Mouse (Mus musculus) CH12.LX (cell line): ENCODE measurements around the gene 1700056E22Rik. TPM values are rescaled to one million over a fixed set of nuclear protein-coding genes. Genes with fewer than 3 reads are reported as not detected.

Experiments
- DNase-seq: peaks from one replicate; pipeline ENCODE4 v3.0.0-alpha.2; 2013; ENCODE audit errors: extremely low read depth
- H3K27ac ChIP-seq: 2 replicates; pipeline ENCODE4 v1.5.1; 2012; ENCODE audit warnings: low read depth, mild to moderate bottlenecking, control low read depth, moderate library complexity; ENCODE audit not compliant: insufficient read depth
- H3K27me3 ChIP-seq: replicated peaks from 2 replicates; pipeline ENCODE3; 2012; ENCODE audit warnings: inconsistent platforms
- H3K36me3 ChIP-seq, 2 experiments: replicated peaks in 1 of 2; 2 replicates each; pipeline versions ENCODE3 to v1.6.1; 2012; ENCODE audit warnings: inconsistent platforms in 1 of 2, low read length in 1 of 2, mild to moderate bottlenecking in 1 of 2, mixed read lengths in 1 of 2, moderate library complexity in 1 of 2; ENCODE audit not compliant: control insufficient read depth in 1 of 2, insufficient read depth in 1 of 2
- H3K4me1 ChIP-seq, 2 experiments: 2 replicates each; pipeline ENCODE4 v1.6.1; 2012; ENCODE audit warnings: inconsistent platforms in 1 of 2, moderate library complexity in 1 of 2; ENCODE audit not compliant: insufficient read depth in 2 of 2, control insufficient read depth in 1 of 2
- H3K4me2 ChIP-seq: 2 replicates; pipeline ENCODE4 v1.6.1; 2012; ENCODE audit warnings: low read depth, mild to moderate bottlenecking, control low read depth; ENCODE audit not compliant: poor library complexity, insufficient read depth, severe bottlenecking
- H3K4me3 ChIP-seq, 3 experiments: fragments of 150-350 bp in 1 of 3; sonication (generic) in 1 of 3; replicated peaks in 1 of 3; 2 replicates each; pipeline versions ENCODE3 to v1.5.1; 2011 to 2012; ENCODE audit warnings: low read depth in 2 of 3, low read length in 2 of 3, mild to moderate bottlenecking in 2 of 3, moderate library complexity in 2 of 3, control low read depth in 1 of 3, improper control_type of control experiment in 1 of 3, inconsistent platforms in 1 of 3, mixed read lengths in 1 of 3; ENCODE audit not compliant: poor library complexity in 1 of 3
- H3K79me2 ChIP-seq: replicated peaks from 2 replicates; pipeline ENCODE4 v1.6.1; 2012; ENCODE audit warnings: mild to moderate bottlenecking, moderate library complexity; ENCODE audit not compliant: control insufficient read depth, poor library complexity, insufficient read depth, severe bottlenecking; ENCODE audit errors: extremely low read depth
- H3K9ac ChIP-seq: 2 replicates; pipeline ENCODE4 v1.6.1; 2012; ENCODE audit warnings: low read depth, mild to moderate bottlenecking, control low read depth, moderate library complexity; ENCODE audit not compliant: insufficient read depth
- H3K9me3 ChIP-seq: replicated peaks from 2 replicates; pipeline ENCODE3; 2012; ENCODE audit warnings: low read length, inconsistent platforms, mixed read lengths
- BHLHE40 ChIP-seq: IDR thresholded peaks from 2 replicates; pipeline ENCODE4 v1.6.1; 2011; ENCODE audit warnings: mild to moderate bottlenecking, low read depth, low read length, improper control_type of control experiment
- CHD2 ChIP-seq: IDR thresholded peaks from 2 replicates; pipeline ENCODE4 v1.6.1; 2011; ENCODE audit warnings: low read length, improper control_type of control experiment
- ELF1 ChIP-seq: IDR thresholded peaks from 2 replicates; pipeline ENCODE4 v1.6.1; 2014; ENCODE audit warnings: low read depth, mild to moderate bottlenecking, inconsistent platforms, low read length, improper control_type of control experiment
- EP300 ChIP-seq: IDR thresholded peaks from 2 replicates; pipeline ENCODE4 v1.6.1; 2011; ENCODE audit warnings: low read length, improper control_type of control experiment
- ETS1 ChIP-seq: conservative IDR thresholded peaks from 2 replicates; pipeline ENCODE4 v1.6.1; 2012; ENCODE audit warnings: low read depth, mild to moderate bottlenecking, inconsistent platforms, low read length, improper control_type of control experiment, moderate library complexity
- GABPA ChIP-seq: IDR thresholded peaks from 2 replicates; pipeline ENCODE4 v1.6.1; 2012; ENCODE audit warnings: low read depth, low read length, improper control_type of control experiment, inconsistent platforms; ENCODE audit not compliant: insufficient replicate concordance
- IRF4 ChIP-seq: IDR thresholded peaks from 2 replicates; pipeline ENCODE4 v1.6.1; 2014; ENCODE audit warnings: low read depth, mild to moderate bottlenecking, inconsistent platforms, low read length, improper control_type of control experiment
- JUN ChIP-seq: IDR thresholded peaks from 2 replicates; pipeline ENCODE4 v1.6.1; 2011; ENCODE audit warnings: low read depth, mild to moderate bottlenecking, low read length, improper control_type of control experiment, moderate library complexity; ENCODE audit not compliant: insufficient read depth
- JUND ChIP-seq: conservative IDR thresholded peaks from 2 replicates; pipeline ENCODE4 v1.6.1; 2011; ENCODE audit warnings: low read depth, low read length, improper control_type of control experiment
- MAFK ChIP-seq: IDR thresholded peaks from 2 replicates; pipeline ENCODE4 v1.6.1; 2011; ENCODE audit warnings: low read length, improper control_type of control experiment; ENCODE audit not compliant: insufficient replicate concordance
- MAX ChIP-seq: IDR thresholded peaks from 2 replicates; pipeline ENCODE4 v1.6.1; 2011; ENCODE audit warnings: low read length, improper control_type of control experiment
- MAZ ChIP-seq: IDR thresholded peaks from 2 replicates; pipeline ENCODE4 v1.6.1; 2012; ENCODE audit warnings: low read depth, mild to moderate bottlenecking, inconsistent platforms, low read length, improper control_type of control experiment, moderate library complexity
- NELFE ChIP-seq: IDR thresholded peaks from 2 replicates; pipeline ENCODE4 v1.6.1; 2011; ENCODE audit warnings: low read depth, low read length, improper control_type of control experiment
- NRF1 ChIP-seq: IDR thresholded peaks from 2 replicates; pipeline ENCODE4 v1.6.1; 2014; ENCODE audit warnings: low read depth, mild to moderate bottlenecking, inconsistent platforms, low read length, improper control_type of control experiment, moderate library complexity
- POLR2AphosphoS2 ChIP-seq: IDR thresholded peaks from 2 replicates; pipeline ENCODE4 v1.6.1; 2011; ENCODE audit warnings: low read depth, low read length, improper control_type of control experiment
- RCOR1 ChIP-seq: conservative IDR thresholded peaks from 2 replicates; pipeline ENCODE4 v1.6.1; 2012; ENCODE audit warnings: low read depth, mild to moderate bottlenecking, inconsistent platforms, low read length, improper control_type of control experiment
- TBP ChIP-seq: conservative IDR thresholded peaks from 2 replicates; pipeline ENCODE4 v1.6.1; 2011; ENCODE audit warnings: low read depth, low read length, improper control_type of control experiment
- TCF12 ChIP-seq: IDR thresholded peaks from 2 replicates; pipeline ENCODE4 v1.6.1; 2014; ENCODE audit warnings: low read depth, mild to moderate bottlenecking, inconsistent platforms, low read length, improper control_type of control experiment
- UBTF ChIP-seq: IDR thresholded peaks from 2 replicates; pipeline ENCODE4 v1.6.1; 2012; ENCODE audit warnings: low read depth, mild to moderate bottlenecking, inconsistent platforms, low read length, improper control_type of control experiment, moderate library complexity
- USF2 ChIP-seq: conservative IDR thresholded peaks from 2 replicates; pipeline ENCODE4 v1.6.1; 2011; ENCODE audit warnings: low read depth, low read length, improper control_type of control experiment
- ZC3H11A ChIP-seq: IDR thresholded peaks from 2 replicates; pipeline ENCODE4 v1.6.1; 2012; ENCODE audit warnings: low read depth, mild to moderate bottlenecking, inconsistent platforms, low read length, improper control_type of control experiment
- ZKSCAN1 ChIP-seq: IDR thresholded peaks from 2 replicates; pipeline ENCODE4 v1.6.1; 2012; ENCODE audit warnings: low read depth, inconsistent platforms, low read length, improper control_type of control experiment, borderline replicate concordance
- ZNF384 ChIP-seq: IDR thresholded peaks from 2 replicates; pipeline ENCODE4 v1.6.1; 2012; ENCODE audit warnings: low read depth, low read length, improper control_type of control experiment, inconsistent platforms
- dilution Hi-C: fragments of 300-500 bp; cut with MboI; formaldehyde crosslinking; loops from 2 replicates; pipeline ENCODE4 v1.14.3; 2020; ENCODE audit warnings: low sequenced_read_pairs; ENCODE audit not compliant: extremely low pct_unique_long_range_greater_than_20kb, extremely low pct_ligation_motif_present
- in situ Hi-C: fragments of 300-500 bp; cut with MboI; formaldehyde crosslinking; loops from 3 replicates; pipeline ENCODE4 v1.14.3; 2019; ENCODE audit warnings: low sequenced_read_pairs, low pct_ligation_motif_present, low pct_unique_long_range_greater_than_20kb, mixed read lengths
- polyA plus RNA-seq: library from polyadenylated mRNA; unstranded; fragments of >175 nt; gene quantifications from 2 replicates; pipeline ENCODE4 v1.2.1, GENCODE M21; 2012; ENCODE audit warnings: low read depth; ENCODE audit not compliant: insufficient read length
- total RNA-seq, 2 experiments: library from RNA; depleted of rRNA; stranded (reverse); fragments of 300-350 nt in 1 of 2; fragments of >200 nt in 1 of 2; gene quantifications; 2 replicates each; pipeline ENCODE4 v1.2.3; 2012 to 2014

Gene 1700056E22Rik
- total and polyA plus RNA-seq, 3 experiments, result 0.25 to 1.0 (median 0.26) TPM

- H3K9me3 ChIP-seq, result peaks cover 1% of the 10 kb centered on the region
- no peaks in the 10 kb centered on the region for H3K79me2 ChIP-seq
- no peak overlapping the region for H3K4me2 ChIP-seq
- no peak for DNase-seq
- in situ Hi-C loops (no loop called here), dilution Hi-C loops (no loop called here)
- H3K27ac ChIP-seq, result no peak overlapping the region
- no peaks in the 10 kb centered on the region for H3K27me3 ChIP-seq
- H3K36me3 ChIP-seq, result no peaks in the 10 kb centered on the region
- TF ChIP-seq GABPA (no peak), ZKSCAN1 (no peak), MAX (no peak), RCOR1 (no peak), TBP (no peak)
- TF ChIP-seq, all 38 proteins: peak for 0
- peaks cover 7 to 53% of the 10 kb centered on the region in 2 experiments; a peak in 3 of 4 replicates for H3K4me1 ChIP-seq
- no peak overlapping the region for H3K4me3 ChIP-seq
- no peak overlapping the region for H3K9ac ChIP-seq
These were observed 16.5 kb downstream of the 1700056E22Rik start for GRCm38 (mm10) chr1:184017606-184018005.

GRCm38 (mm10) chr1:184015995-184016730 lies 17.9 kb downstream of the 1700056E22Rik start:
- TF ChIP-seq NELFE, result no peak
- peak; percentile 75 for TF ChIP-seq ZNF384
- dilution Hi-C loops, result no loop called here
- Histone ChIP-seq H3K4me1 (peaks cover 7 to 55% of the 10 kb centered on the region in 2 experiments; a peak in 3 of 4 replicates), H3K79me2 (no peaks in the 10 kb centered on the region), H3K4me2 (no peak overlapping the region), H3K27ac (no peak overlapping the region), H3K27me3 (no peaks in the 10 kb centered on the region), H3K4me3 (no peak overlapping the region), H3K9me3 (peaks cover 3% of the 10 kb centered on the region), H3K36me3 (no peaks in the 10 kb centered on the region), H3K9ac (no peak overlapping the region)
- no peak for DNase-seq
- in situ Hi-C loops, result no loop called here

- dilution Hi-C loops, result no loop called here
- no peak for TF ChIP-seq ZC3H11A
- TF ChIP-seq IRF4, result peak; percentile 91
- TF ChIP-seq MAZ, result 0 out of 2 replicates have a peak, but pooled peaks have one; percentile 43
- peak; percentile 66 for TF ChIP-seq BHLHE40
- TF ChIP-seq POLR2AphosphoS2, result no peak
- peak; percentile 67; the same call in 1 of the 2 replicates for TF ChIP-seq RCOR1
- no peak for TF ChIP-seq UBTF
- 0 out of 2 replicates have a peak, but pooled peaks have one; percentile 8 for TF ChIP-seq NRF1
- no peak for TF ChIP-seq USF2
- peak; percentile 23; the same call in 1 of the 2 replicates for TF ChIP-seq ZNF384
- 0 out of 2 replicates have a peak, but pooled peaks have one; percentile 34 for TF ChIP-seq JUN
- TF ChIP-seq JUND, result peak; percentile 66
- TF ChIP-seq MAFK, result peak; percentile 19; the same call in 1 of the 2 replicates
- TF ChIP-seq ELF1, result peak; percentile 29; the same call in 1 of the 2 replicates
- TF ChIP-seq EP300, result peak; percentile 93
- TF ChIP-seq CHD2, result peak; percentile 54; the same call in 1 of the 2 replicates
- TF ChIP-seq ETS1, result peak; percentile 82
- TF ChIP-seq TCF12, result peak; percentile 91
These were observed 20.0 kb downstream of the 1700056E22Rik start for GRCm38 (mm10) chr1:184014091-184014490.

More at GRCm38 (mm10) chr1:184014091-184014490, 20.0 kb downstream of the 1700056E22Rik start:
- peak; percentile 85 for DNase-seq
- no peaks in the 10 kb centered on the region for H3K36me3 ChIP-seq
- no peaks in the 10 kb centered on the region for H3K27me3 ChIP-seq
- H3K4me3 ChIP-seq, result no peak overlapping the region
- no peak overlapping the region for H3K27ac ChIP-seq
- H3K9ac ChIP-seq, result no peak overlapping the region
- peaks cover 3% of the 10 kb centered on the region for H3K9me3 ChIP-seq
- no peaks in the 10 kb centered on the region for H3K79me2 ChIP-seq
- in situ Hi-C loops, result no loop called here
- peaks cover 7 to 45% of the 10 kb centered on the region in 2 experiments; a peak in 3 of 4 replicates for H3K4me1 ChIP-seq
- no peak overlapping the region for H3K4me2 ChIP-seq
